Mouse (Mus musculus) kidney, postnatal 14 days (tissue): ENCODE results near the gene Sigmar1.
A peak's percentile ranks its signal among the peaks of the same experiment; 100 is the strongest.
"Not testable (repeated sequence)": the region's sequence is repeated elsewhere in the genome, so short reads cannot be mapped to it uniquely, and the experiment has no call there.

Experiments used
- DNase-seq: peaks from one replicate; pipeline ENCODE4 v3.0.0; 2022; ENCODE audit warnings: mixed read lengths

The Sigmar1 gene

DNA sequence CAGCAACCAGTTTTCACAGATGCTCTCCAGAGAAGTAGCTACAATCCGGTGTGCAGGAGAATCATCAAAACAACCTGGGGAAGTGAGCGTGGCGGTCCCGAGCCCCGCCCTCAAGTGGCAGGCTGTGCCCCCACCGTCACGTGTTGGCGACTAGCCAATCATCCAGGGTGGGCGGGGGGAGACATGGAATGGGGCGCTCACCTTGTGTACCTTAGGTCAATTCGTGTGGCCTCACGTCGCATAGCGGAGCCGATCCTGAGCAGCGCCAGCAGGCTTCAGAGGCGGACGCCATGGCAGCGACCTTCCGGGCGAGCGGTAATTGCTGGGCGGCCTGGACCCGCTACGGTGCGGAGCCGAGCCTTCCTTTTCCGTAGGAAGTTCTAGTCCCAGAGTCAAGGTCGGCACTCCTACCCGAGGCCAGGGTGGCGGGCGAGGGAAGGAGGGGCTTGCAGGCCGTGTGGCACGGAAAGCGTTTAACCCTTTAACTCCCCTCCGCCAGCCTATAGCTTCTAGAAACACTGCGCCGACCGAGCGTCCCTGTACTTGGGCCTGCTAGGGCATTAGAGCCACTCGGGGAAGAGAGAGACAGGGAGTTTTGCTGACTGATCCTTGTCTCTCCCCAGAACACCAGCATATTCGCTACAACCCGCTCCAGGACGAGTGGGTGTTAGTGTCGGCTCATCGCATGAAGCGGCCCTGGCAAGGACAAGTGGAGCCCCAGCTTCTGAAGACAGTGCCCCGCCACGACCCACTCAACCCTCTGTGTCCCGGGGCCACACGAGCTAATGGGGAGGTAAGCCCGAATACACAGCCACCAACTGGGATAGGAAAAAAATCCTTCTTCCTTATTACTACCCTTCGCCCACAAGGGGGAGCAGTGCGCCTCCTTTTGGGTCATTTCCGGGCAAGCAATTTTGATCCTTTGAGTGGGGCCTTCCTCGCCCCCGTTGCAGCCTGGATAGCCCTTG lies at the start of gene Sigmar1:
Gene Sigmar1, minus strand, starts transcription at position 820 of the 968 bp plus-strand sequence.
- DNase-seq, result peak; percentile 92

DNA sequence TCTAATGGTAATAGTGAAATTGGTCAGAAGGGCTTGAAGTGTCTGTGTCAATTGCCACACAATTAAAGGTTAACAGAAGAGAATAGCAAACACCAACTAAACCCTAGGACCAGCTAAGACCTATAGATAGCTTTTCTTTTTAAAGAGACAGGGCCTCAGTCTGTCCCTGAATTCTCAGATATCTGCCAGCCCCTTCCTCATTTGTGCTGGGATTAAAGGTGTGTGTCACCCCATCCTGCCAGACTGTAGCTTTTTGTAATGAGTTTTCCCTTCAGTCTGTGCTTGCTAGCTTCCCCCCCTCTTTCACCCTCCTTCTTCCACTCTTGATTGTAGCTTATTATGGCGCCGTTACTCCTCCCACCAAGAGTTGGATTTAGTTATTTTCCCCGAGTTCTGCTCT lies 27.2 kb upstream of the Sigmar1 start:
- not testable (repeated sequence) for DNase-seq

DNA sequence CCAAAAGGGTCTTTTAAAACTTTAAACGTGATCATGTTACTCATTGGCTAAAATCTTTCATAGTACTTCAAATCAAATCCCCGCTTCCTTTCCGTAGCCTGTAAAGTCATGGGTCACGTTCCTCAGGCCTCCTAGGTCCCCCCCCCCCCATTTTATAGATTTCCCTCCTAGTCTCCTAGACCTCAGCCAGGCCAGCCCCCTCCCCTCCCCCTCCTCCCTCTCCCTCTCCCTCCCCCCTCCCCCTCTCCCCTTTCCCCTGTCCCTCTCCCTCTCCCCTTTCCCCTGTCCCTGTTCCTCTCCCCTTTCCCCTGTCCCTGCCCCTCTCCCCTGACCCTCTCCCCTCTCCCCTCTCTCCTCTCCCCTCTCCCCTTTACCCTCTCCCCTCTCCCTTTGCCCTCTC lies 26.8 kb upstream of the Sigmar1 start:
- not testable (repeated sequence) for DNase-seq

DNA sequence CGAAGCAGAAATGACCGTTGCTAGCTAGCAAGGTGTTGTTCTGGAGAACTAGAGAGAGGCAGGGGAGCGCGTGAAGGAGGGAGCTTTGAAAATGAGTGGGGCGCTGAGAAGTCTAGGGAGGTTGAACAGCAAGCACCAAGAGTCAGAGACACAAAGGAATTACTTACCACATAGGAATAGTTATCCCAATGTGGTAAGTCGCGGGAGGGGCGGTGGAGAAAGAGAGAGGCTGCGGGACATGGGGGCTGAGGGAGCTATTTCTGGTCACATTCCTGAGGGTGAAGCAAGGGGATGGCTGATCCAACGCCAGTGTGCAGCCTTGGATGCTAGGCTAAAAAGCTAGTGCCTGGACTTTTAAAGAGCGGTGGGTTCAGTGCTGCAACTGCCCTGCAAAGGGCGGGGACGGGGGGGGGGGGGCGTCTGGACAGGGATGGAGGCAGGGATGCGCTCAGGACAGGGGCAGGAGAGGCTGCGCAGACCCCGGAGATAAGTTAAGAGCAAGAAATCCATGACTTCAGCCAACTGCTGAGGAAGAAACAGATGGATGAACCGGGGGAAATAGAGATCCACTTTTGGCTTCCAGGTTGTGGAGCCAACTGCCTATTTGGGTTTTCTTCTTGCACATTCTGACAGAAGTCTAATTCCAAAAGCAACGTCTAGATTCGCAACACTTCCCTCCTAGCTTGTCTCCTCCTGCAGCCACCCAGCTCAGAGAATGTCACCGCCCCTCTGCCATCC lies 26.0 kb upstream of the Sigmar1 start:
- not testable (repeated sequence) for DNase-seq

DNA sequence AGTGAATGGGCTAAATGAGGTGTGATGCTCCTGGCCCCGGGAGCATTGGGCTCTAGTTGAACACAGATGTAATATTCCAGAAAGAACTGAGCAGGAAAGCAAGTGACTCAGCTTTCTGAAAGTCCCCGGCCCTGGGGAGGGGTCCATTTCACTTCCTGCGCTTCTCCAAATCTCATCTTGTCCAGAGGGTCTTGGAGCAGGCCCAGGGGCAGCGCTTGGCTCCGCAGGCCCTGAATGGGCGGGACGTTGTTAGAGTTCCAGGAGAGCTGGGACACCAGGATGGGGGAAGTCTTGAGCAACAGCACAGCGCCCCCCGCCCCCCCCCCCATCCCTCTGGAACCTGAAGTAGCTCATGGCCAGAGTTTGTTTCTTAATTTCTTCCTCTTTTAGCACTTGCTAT lies 25.3 kb upstream of the Sigmar1 start:
- not testable (repeated sequence) for DNase-seq

DNA sequence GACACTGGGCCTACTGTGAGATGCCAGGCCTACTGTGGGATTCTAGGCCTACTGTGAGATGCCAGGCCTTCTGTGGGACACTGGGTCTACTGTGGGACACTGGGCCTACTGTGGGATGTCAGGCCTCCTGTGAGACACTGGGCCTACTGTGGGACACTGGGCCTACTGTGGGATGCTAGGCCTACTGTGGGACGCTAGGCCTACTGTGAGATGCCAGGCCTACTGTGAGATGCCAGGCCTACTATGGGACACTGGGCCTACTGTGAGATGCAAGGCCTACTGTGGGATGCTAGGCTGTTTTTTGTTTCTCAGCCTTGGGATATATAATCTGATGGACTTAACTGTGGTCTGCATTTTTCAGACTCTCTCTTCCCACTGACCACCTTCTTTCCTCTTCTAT lies 19.9 kb upstream of the Sigmar1 start:
- not testable (repeated sequence) for DNase-seq

DNA sequence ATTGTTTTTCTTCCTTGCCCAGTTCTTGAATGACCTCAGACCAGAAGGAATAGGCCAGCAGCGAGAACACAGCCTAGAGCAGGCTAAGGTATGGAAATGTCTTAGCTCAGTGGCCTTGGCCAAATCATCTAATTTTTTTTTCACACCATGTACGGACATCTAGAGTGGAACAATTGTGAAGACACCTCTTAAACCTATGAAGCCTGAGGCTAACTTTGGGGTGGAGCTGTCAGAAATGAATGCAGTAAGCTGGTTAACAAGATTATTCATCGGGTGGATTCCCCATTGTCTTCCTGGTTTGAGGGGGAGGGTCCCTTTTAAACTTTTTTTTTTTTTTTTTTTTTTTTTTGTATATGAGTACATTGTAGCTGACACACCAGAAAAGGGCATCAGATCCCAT lies 18.5 kb upstream of the Sigmar1 start:
- DNase-seq, result not testable (repeated sequence)

DNA sequence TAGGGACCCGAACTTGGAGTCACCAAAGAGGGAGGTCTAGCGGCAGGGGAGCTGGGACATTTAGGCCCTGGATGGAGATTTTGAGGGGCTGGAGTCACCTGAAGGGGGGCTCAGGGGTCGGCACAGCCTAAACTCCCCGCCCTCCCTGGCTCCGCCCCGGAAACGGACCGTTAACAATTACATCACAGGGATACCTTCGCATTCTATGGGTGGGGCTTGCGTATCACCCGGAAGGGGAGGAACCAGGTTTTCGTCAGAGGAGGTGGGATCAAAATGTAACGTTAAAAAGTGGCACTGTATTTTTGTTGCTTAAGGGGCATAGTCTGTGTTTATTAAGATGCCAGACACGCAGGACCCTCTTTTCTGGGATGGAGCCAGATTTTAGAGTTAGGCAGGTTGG lies 18.0 kb upstream of the Sigmar1 start, which contains the start of gene Ccl27a:
Gene Ccl27a, minus strand, starts transcription at position 246 of the 400 bp plus-strand sequence.
- DNase-seq, result peak; percentile 88

DNA sequence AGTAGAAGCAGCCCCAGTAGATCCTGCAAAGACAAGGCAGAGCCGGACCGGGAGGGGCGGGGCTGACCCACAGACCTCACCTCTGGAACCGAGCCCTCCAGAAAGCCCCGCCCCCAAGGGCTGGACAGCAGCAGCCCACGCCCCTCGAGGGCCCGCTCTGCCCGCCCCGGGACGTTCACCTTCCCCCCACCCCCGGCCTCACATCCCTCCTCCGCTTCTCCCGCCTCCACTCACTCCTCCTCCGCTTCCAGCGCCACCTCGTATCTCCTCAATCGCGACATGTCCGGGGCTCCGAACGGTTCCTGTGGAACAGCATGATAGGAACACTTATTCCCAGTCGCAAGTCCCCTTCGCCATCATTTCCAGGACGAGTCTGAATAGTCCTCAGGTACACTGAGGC lies 17.5 kb upstream of the Sigmar1 start:
- peak; percentile 89 for DNase-seq

DNA sequence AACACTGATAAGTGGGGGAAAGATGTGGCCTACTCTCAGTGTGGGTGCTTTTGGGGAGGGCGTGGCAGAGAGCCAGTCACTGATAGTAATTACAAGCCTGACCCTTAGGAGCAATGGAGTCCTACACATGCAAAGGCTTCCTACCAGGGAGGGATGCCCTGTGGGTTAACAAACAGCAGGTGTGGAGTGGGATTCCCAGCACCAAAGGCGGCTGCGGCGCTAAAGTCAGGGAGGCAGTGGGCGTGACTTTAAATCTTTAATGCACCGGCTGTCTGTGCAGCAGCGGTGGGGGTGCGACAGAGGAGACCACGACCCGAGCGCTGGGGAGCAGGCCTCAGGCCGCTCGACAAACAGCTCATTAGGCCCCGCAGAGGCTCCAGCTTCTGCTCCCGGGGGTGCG lies 17.0 kb upstream of the Sigmar1 start:
- DNase-seq, result not testable (repeated sequence)

DNA sequence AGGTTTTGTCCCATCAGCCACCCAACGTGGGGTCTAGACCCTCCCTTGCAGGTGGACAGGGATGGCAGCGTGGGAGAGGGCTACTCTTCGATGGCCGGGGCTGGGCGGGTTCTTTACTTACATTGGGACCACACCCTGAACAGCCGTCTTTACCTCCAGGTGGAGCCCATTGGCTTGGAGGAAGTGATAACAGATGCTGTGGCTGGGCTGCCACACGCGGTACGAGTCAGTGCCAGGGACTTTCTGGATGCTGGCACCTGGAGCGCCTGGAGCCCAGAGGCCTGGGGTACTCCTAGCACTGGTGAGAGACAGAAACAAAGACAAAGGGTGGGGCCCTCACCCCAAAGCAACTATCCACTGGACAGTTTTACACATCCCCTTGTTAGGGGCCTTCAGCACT lies 11.3 kb upstream of the Sigmar1 start:
- DNase-seq, result not testable (repeated sequence)

DNA sequence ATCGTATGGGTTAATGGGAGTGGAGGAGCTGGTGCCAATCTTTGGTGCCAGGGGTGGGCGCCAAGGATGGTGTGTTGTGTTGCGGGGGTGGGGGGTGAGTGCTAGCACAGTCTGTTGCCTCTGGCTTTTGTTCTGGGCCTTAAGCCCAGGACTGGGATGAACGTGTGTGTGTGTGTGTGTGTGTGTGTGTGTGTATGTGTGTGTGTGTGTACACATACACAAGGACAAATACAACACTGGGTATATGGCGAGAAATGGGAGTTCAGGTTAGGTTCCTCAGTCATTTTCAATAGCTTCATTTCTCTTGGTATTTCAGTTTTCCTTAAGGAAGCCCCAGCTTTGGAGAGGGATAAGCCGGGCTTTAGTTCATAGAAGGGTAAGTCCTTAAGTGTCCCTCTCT lies 7.2 kb upstream of the Sigmar1 start:
- DNase-seq, result not testable (repeated sequence)

DNA sequence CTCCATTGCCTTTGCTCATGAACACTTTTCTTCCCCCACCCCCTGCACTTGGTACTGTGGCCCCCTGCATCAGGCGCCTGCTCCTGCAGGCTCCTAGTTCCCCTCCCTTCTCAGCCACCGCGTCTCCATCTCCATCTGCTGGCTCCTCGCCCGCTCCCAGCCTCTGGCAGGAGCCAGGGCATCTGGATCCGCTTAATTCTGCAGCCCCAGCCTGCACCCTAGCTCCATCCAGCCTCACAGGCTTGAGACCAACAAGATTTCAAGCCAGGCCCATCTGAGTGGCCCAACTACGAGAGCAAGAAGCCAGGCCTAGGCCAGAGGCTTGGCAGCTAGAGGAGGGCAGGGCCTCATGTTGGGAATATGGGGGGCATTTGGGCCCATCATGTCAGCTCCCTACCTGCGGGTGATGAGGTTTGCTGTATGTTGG lies 6.7 kb upstream of the Sigmar1 start:
- DNase-seq, result peak; percentile 50

DNA sequence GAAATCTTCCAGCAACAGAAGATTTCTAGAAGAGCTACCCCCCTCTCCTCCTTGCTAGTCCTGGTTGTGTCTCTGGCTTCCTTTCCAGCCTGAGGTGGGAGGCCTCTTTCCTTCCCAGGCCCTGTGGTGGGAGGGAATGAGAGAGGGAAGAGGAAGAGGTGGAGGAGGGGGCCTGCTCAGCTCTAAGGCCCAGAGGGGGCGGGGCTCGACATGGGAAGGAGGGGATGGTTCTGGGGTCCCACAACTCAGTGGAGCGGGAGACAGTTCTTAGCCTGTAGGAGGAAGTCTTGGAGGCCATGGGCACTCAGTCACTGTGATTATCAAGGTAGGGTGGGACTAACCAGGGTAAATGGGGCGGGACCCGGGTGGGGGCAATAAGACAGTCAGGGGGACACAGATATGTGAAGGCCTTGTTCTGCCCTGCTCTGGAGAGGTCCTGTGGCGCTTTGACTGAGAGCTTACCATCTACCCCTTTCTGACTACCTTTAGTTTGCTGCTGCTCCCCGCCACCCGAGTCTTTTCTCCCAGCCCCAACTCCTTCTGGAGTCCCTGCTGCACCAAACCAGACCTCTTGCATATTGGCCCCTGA lies 6.2 kb upstream of the Sigmar1 start:
- DNase-seq, result peak; percentile 40

DNA sequence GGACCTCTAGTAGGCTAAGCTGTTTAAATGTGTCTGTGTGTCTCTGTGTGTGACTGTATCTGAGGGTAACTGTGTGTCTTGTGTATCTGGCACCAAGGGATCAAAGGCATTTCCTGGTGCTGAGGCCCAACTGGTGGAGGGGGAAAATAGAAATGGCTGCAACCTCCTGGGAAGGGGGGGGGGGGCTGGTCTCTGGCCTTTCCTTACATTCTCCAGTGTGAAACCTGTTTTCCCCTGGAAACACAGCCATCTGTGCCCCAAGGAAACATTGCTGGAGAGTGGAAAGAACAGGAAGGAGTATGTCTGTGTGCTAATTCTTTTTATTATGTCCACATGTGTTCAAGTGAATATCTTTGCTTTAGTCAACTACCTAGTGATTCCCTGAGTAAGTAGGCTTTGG lies 5.7 kb upstream of the Sigmar1 start:
- no peak for DNase-seq

DNA sequence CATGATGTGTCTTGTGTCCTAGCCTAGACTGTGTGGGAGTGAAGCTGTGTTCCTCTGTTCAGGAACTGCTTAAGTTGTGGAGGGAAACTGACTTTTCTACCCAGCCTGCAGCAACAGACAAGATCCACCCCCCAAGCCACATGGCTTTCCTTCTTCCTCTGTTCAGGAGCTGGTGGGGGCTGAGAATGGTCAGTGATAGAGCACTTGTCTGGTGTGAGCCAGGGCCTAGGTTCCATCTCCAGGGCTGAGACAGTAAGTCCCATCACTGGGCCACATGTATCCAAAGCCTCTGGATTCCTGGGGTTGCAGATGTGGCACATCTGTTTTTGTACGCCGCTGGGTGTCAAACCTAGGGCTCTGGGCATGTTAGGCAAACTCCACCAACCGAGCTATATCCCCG lies 5.0 kb upstream of the Sigmar1 start:
- DNase-seq, result no peak

DNA sequence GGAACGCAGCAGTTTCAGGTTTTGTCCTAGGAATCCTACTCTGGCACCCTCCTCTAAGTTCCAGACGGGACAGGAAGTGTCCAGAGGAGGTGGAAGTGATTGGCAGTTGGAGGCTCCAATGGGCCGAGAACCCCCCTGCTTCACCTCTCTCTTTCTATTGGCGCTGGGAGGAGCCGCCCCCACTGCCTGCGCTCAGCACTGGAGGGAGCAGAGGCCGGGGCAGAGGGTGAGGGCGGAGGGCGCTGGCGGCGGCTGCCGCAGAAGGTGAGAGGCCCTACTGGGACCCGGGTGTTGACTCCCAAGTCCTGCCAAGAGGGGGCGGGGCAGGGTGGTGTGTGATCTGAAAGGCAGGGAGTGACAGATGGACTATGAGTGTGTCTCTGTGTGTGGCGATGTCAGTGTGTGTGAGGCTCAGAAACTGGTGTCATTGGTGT lies 4.3 kb upstream of the Sigmar1 start:
- peak; percentile 96 for DNase-seq

DNA sequence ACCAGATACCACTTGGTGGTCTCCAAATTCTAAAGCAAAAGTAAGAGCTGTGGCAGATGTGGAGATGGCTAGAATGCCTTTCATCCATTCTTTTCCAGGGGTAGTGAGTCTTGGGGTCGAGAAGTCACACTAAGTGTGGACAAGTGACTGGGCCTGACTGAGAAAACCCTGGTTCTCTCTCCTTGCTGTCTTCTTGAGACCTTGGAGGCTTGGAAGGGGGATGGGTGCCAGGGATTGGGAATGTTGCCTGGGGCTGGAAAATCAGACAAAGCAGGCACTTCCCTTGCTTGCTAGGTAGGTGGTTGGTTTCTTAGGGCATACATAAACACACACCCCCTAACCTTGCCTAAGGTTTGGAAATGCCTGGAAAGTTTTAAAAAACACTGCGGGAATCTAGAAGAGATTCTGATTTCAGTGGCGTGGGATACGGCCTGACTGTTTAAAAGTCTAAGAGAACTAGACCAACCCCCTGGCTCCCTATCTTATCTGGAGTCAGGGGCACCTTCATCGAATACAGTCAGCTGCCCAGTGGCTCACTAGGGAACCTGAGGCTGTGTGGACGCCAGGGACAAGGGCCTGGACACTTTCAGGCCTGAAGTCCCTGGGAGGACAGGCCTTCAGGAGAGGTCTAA lies 3.8 kb upstream of the Sigmar1 start:
- no peak for DNase-seq

DNA sequence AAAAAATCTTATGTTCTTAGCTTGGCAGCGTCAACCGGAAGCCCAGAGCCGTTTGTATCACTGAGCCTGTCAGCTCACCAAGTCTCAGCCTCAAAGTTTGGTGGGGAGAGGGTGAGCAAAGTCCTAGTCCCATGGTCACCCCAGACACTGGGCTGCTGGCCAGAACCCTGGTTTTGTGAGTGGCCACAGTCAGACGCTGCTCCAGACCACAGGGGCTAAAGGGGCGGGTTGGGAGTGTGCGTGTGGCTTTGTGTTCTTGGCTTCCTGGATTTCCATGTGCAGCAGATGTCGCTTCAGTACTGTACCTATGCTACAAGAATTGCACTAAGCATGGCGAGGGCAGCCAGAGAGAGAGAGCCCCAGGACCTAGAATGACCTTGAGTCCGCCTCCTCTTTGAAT lies 3.2 kb upstream of the Sigmar1 start:
- DNase-seq, result peak; percentile 90

DNA sequence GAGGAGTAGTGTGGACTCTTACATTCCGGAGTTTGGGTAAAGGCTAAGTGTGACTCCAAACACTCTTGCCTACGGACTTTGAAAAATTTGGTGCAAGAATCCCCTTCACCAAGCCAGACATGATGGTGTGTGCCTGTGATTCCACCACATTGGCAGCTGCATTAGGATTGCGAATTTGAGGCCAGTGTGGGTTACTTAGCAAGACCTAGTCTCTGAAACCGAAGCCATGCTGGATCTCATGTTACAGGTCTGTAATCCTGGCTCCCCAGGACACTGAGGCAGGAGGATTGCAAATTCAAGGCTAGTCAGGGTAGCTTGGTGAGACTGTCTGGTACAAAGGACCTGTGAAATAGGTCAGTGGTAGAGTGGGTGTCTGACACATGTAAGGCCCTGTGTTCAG lies 2.7 kb upstream of the Sigmar1 start:
- DNase-seq, result no peak

DNA sequence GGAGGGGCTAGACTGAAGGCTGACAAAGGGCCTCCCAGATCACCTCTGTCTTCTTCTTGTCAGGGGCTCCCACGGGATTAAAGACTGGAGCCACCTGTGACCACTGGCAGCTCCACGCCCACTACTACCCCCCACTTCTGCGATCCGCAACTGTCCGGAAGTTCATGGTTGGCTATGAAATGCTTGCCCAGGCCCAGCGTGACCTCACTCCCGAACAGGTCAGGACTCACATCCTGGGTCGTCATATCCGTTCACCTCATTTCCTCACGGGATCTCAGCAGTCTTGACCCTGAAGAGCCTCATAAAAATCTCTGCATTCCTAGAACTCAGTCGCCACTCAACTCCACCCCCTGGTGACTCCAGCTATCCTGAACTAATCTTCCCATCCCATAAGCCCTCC lies 2.1 kb upstream of the Sigmar1 start:
- peak; percentile 67 for DNase-seq

DNA sequence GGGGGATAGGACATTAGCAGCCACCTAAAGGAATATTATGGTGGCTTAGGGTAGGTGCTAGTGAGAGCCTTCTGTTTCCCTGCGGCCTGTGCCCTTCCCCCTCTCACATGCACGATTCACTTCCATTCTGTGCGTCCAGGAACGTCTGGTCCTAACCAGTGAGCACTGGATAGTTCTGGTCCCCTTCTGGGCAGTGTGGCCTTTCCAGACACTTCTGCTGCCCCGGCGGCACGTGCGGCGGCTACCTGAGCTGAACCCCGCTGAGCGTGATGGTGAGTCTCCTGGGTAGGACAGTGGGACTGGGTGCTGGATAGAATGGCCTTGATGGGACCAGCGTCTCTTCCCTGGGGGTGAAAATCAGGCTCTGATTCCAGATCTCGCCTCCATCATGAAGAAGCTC lies 1.4 kb upstream of the Sigmar1 start:
- peak; percentile 41 for DNase-seq

DNA sequence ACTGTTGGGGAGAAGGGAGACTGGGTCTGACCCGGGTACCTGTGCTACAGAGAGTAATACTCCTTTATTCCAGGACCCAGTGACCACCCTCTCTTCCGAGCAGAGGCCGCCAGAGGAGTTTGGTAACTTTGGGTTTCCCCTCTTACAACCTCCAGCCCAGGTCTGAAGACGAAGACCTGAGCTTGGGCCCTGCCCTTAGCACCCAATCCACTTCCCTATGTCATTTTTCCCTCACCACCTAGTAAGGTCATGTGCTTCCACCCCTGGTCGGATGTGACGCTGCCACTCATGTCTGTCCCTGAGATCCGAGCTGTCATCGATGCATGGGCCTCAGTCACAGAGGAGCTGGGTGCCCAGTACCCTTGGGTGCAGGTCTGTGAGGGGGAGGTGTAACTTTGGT lies 483 bp upstream of the Sigmar1 start:
- no peak for DNase-seq
